Mouse (Mus musculus): Measurements from ENCODE around the gene Hdac7. TPM values are rescaled to one million over a fixed set of nuclear protein-coding genes. Genes with fewer than 3 reads are reported as not detected.

The Hdac7 gene
- total and polyA plus RNA-seq, 3 experiments = 23.7 to 61.8 (median 25.7) TPM

DNA sequence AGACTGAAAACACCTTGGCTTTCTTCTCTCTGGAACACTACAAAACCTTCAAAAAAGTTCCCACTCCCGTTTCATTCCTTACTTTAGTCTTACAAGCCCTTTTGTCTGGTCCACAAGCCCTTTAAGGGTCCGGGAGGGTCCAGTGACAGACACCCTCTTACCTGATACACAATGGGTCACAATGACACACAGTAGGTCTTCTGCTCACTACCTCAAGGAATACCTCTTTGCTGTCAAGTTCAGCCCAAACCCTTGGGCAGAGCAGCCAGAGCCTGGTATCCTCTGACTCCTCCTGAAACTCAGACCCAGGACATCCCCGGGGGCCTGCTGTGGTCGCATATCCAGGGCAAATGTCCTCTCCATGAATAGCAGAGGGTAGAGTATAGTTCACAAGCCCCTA is 95.3 kb downstream of the Hdac7 start:
- no peaks in the 10 kb centered on the region for H3K79me2 ChIP-seq (replicated peaks; ENCODE audit: control insufficient read depth, insufficient read depth, low read length)
- TF ChIP-seq CTCF (IDR thresholded peaks at IDR 0.05) (no peak), POLR2A (IDR thresholded peaks at IDR 0.05; ENCODE audit: insufficient read depth, low read depth, low read length) (no peak), EP300 (IDR thresholded peaks at IDR 0.05; ENCODE audit: insufficient read depth, low read depth, low read length) (no peak)

DNA sequence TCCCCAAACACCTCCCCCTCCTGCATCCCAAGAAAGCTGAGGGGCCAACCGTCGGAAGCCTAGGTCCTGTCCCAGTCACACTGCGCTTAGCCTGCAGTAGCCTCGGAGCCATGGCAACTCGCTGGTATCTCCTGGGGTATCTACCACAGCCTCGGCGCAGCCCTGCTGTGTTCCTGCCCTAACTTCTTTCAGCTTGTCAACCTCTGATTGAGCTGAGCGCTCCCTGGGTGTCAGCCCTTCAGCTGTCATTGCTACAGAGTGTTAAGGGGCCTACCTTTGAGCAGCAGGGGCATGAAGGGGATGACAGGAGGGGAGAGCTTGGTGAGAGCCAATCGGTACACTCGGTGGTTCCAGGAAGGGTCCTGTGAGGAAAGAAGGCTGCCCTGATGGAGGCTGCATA is 96.0 kb downstream of the Hdac7 start:
- Histone ChIP-seq H3K4me1 (ENCODE audit: control insufficient read depth, insufficient read depth, low read length) (peaks cover 16% of the 10 kb centered on the region), H3K36me3 (ENCODE audit: control insufficient read depth, insufficient read depth, low read length) (peaks cover 12% of the 10 kb centered on the region), H3K27ac (no peak overlapping the region; the same call in 1 of the 2 replicates), H3K27me3 (ENCODE audit: control insufficient read depth, insufficient read depth, low read length) (no peaks in the 10 kb centered on the region), H3K4me3 (no peak overlapping the region), H3K9ac (ENCODE audit: low read depth, low read length) (no peak overlapping the region), H3K79me2 (replicated peaks; ENCODE audit: control insufficient read depth, insufficient read depth, low read length) (no peaks in the 10 kb centered on the region)
- DNase-seq = no peak
- no peak for TF ChIP-seq CTCF (IDR thresholded peaks at IDR 0.05)
- no peak for TF ChIP-seq EP300 (IDR thresholded peaks at IDR 0.05; ENCODE audit: insufficient read depth, low read depth, low read length)
- no peak for TF ChIP-seq POLR2A (IDR thresholded peaks at IDR 0.05; ENCODE audit: insufficient read depth, low read depth, low read length)
- WGBS = 68% methylated on average over 10 of the region's 10 CpGs
- intact Hi-C loops (cut with DNase I) = no loop called here

More for the DNA sequence above, 95.3 kb downstream of the Hdac7 start:
- no peak overlapping the region for H3K4me3 ChIP-seq
- WGBS = 84% methylated on average over 4 of the region's 4 CpGs
- H3K9ac ChIP-seq (ENCODE audit: low read depth, low read length) = no peak overlapping the region
- no peaks in the 10 kb centered on the region for H3K27me3 ChIP-seq (ENCODE audit: control insufficient read depth, insufficient read depth, low read length)
- peaks cover 16% of the 10 kb centered on the region for H3K4me1 ChIP-seq (ENCODE audit: control insufficient read depth, insufficient read depth, low read length)
- intact Hi-C loops (cut with DNase I) = no loop called here
- H3K27ac ChIP-seq = no peak overlapping the region
- H3K36me3 ChIP-seq (ENCODE audit: control insufficient read depth, insufficient read depth, low read length) = peaks cover 12% of the 10 kb centered on the region
- DNase-seq = no peak

DNA sequence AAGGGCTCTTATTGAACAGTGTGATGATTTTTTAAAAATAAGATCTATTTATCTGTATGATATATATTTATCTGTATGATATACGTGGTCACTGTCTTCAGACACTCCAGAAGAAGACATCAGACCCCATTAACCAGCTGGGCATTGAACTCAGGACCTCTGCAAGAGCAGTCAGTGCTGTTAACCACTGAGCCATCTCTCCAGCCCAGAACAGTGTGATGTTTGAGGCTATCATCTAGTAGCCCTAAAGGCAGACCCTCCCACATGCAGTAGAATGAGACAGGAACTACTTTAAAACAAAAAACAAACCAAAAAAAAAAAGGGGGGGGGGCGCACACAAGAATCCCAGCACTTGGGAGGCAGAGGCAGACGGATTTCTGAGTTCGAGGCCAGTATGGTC is 96.8 kb downstream of the Hdac7 start:
- 86% methylated on average over 4 of the region's 4 CpGs for WGBS
- H3K36me3 ChIP-seq (ENCODE audit: control insufficient read depth, insufficient read depth, low read length) = peaks cover 12% of the 10 kb centered on the region
- peaks cover 19% of the 10 kb centered on the region for H3K4me1 ChIP-seq (ENCODE audit: control insufficient read depth, insufficient read depth, low read length)
- H3K4me3 ChIP-seq = no peak overlapping the region
- DNase-seq = no peak
- H3K27ac ChIP-seq = no peak overlapping the region
- intact Hi-C loops (cut with DNase I) = loop anchor here (2.0 kb wide), 1 partner anchor 13 kb away; no protein-coding TSS in a partner anchor
- no peak for TF ChIP-seq POLR2A (IDR thresholded peaks at IDR 0.05; ENCODE audit: insufficient read depth, low read depth, low read length)
- TF ChIP-seq CTCF (IDR thresholded peaks at IDR 0.05) = no peak
- TF ChIP-seq EP300 (IDR thresholded peaks at IDR 0.05; ENCODE audit: insufficient read depth, low read depth, low read length) = no peak
- no peak overlapping the region for H3K9ac ChIP-seq (ENCODE audit: low read depth, low read length)
- no peaks in the 10 kb centered on the region for H3K27me3 ChIP-seq (ENCODE audit: control insufficient read depth, insufficient read depth, low read length)
- H3K79me2 ChIP-seq (replicated peaks; ENCODE audit: control insufficient read depth, insufficient read depth, low read length) = no peaks in the 10 kb centered on the region

DNA sequence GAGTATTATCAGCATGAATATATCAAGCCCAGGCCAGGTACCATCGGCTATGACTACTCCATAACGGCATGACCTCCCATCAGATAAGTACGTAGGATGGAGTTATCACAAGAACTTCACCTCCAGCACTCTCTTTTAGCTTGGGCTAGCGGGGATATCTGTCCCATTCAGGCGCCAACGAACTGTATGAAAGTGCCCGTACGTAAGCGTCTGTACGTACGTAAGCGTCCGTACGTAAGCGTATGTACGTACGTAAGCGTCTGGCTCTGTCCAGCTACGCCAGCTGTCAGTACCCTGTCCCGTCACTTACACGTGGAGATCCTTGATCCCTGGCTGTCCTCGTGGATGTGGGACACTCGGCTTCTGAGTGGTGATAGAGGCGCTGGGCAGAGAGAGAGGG is 97.6 kb downstream of the Hdac7 start:
- 92% methylated on average over 24 of the region's 24 CpGs for WGBS
- Histone ChIP-seq H3K27ac (no peak overlapping the region), H3K27me3 (ENCODE audit: control insufficient read depth, insufficient read depth, low read length) (no peaks in the 10 kb centered on the region), H3K9ac (ENCODE audit: low read depth, low read length) (no peak overlapping the region), H3K4me1 (ENCODE audit: control insufficient read depth, insufficient read depth, low read length) (peaks cover 21% of the 10 kb centered on the region), H3K79me2 (replicated peaks; ENCODE audit: control insufficient read depth, insufficient read depth, low read length) (no peaks in the 10 kb centered on the region), H3K36me3 (ENCODE audit: control insufficient read depth, insufficient read depth, low read length) (peaks cover 6% of the 10 kb centered on the region; the same call in 1 of the 2 replicates), H3K4me3 (no peak overlapping the region)
- intact Hi-C loops (cut with DNase I) = loop anchor here (2.0 kb wide), 1 partner anchor 14 kb away; no protein-coding TSS in a partner anchor
- no peak for TF ChIP-seq EP300 (IDR thresholded peaks at IDR 0.05; ENCODE audit: insufficient read depth, low read depth, low read length)
- no peak for TF ChIP-seq POLR2A (IDR thresholded peaks at IDR 0.05; ENCODE audit: insufficient read depth, low read depth, low read length)
- no peak for TF ChIP-seq CTCF (IDR thresholded peaks at IDR 0.05)
- no peak for DNase-seq

DNA sequence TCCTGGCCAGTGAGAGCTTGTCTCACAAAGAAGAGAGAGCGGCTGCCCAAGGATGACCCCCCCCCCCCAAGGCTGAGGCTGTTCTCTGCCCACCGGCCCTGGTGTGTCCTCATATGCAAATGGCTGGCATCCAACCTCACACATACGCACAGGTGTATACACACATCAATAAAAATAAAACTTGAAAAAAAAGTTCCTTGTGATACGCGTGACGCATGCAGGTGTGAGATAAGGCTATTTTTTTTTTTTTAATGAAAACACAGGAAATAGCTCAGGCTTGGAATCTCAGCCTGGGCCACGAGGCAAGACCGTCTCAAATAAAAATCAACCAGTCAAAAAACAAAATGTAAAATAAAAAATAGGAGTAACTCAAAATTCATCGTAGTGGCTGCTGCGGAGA is 98.0 kb downstream of the Hdac7 start:
- no peak for DNase-seq
- Histone ChIP-seq H3K27me3 (ENCODE audit: control insufficient read depth, insufficient read depth, low read length) (no peaks in the 10 kb centered on the region), H3K9ac (ENCODE audit: low read depth, low read length) (no peak overlapping the region), H3K36me3 (ENCODE audit: control insufficient read depth, insufficient read depth, low read length) (peaks cover 5% of the 10 kb centered on the region; the same call in 1 of the 2 replicates), H3K79me2 (replicated peaks; ENCODE audit: control insufficient read depth, insufficient read depth, low read length) (no peaks in the 10 kb centered on the region), H3K27ac (no peak overlapping the region), H3K4me3 (no peak overlapping the region), H3K4me1 (ENCODE audit: control insufficient read depth, insufficient read depth, low read length) (peaks cover 20% of the 10 kb centered on the region)
- intact Hi-C loops (cut with DNase I) = loop anchor here (2.0 kb wide), 1 partner anchor 15 kb away; no protein-coding TSS in a partner anchor
- WGBS = 70% methylated on average over 10 of the region's 10 CpGs
- no peak for TF ChIP-seq POLR2A (IDR thresholded peaks at IDR 0.05; ENCODE audit: insufficient read depth, low read depth, low read length)
- TF ChIP-seq EP300 (IDR thresholded peaks at IDR 0.05; ENCODE audit: insufficient read depth, low read depth, low read length) = no peak
- TF ChIP-seq CTCF (IDR thresholded peaks at IDR 0.05) = no peak

DNA sequence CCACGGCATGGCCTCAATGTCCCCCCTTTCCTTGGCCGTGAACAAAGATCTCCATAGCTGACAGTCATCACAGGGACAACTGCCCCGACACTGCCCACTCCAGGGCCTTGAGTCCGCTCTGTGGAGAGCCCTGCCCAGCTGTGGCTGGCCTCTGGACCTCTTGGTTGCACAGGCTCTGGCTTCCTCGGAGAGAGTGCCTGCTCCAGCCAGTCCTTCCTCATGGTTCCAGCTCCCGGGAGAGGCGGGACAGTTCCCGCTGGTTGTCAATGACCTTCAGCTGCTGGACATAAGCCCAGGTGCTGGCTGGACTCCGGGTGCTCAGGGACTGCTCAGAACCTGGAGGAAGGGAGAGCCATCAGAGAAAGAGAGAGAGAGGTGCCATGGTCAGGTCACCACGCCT is 99.0 kb downstream of the Hdac7 start:
- Histone ChIP-seq H3K9ac (ENCODE audit: low read depth, low read length) (peak overlapping the region; percentile 37; the same call in 1 of the 2 replicates), H3K27ac (peak overlapping the region; percentile 57), H3K4me1 (ENCODE audit: control insufficient read depth, insufficient read depth, low read length) (peaks cover 19% of the 10 kb centered on the region), H3K36me3 (ENCODE audit: control insufficient read depth, insufficient read depth, low read length) (peaks cover 2% of the 10 kb centered on the region; the same call in 1 of the 2 replicates), H3K4me3 (no peak overlapping the region), H3K27me3 (ENCODE audit: control insufficient read depth, insufficient read depth, low read length) (no peaks in the 10 kb centered on the region), H3K79me2 (replicated peaks; ENCODE audit: control insufficient read depth, insufficient read depth, low read length) (no peaks in the 10 kb centered on the region)
- 8% methylated on average over 10 of the region's 10 CpGs for WGBS
- TF ChIP-seq EP300 (IDR thresholded peaks at IDR 0.05; ENCODE audit: insufficient read depth, low read depth, low read length) (0 out of 2 replicates have a peak, but pooled peaks have one; percentile 29), CTCF (IDR thresholded peaks at IDR 0.05) (no peak), POLR2A (IDR thresholded peaks at IDR 0.05; ENCODE audit: insufficient read depth, low read depth, low read length) (0 out of 2 replicates have a peak, but pooled peaks have one; percentile 30)
- intact Hi-C loops (cut with DNase I) = loop anchor here (2.0 kb wide), 1 partner anchor 27 kb away; no protein-coding TSS in a partner anchor
- peak; percentile 78 to 86 for DNase-seq
